Mouse (Mus musculus) testis, adult 2 months (tissue): ENCODE results near the gene Clec12a.

ENCODE experiments used
- CTCF ChIP-seq: fragments of 200-500 bp; IDR thresholded peaks from 2 replicates; pipeline ENCODE4 v1.5.1; 2012; ENCODE audit warnings: low read depth, mild to moderate bottlenecking, inconsistent platforms, low read length, moderate library complexity; ENCODE audit not compliant: control insufficient read depth, insufficient read depth, insufficient replicate concordance
- POLR2A ChIP-seq: fragments of 200-500 bp; IDR thresholded peaks from 2 replicates; pipeline ENCODE4 v1.6.1; 2012; ENCODE audit warnings: low read depth, mild to moderate bottlenecking, inconsistent platforms, low read length, moderate library complexity; ENCODE audit not compliant: control insufficient read depth

DNA sequence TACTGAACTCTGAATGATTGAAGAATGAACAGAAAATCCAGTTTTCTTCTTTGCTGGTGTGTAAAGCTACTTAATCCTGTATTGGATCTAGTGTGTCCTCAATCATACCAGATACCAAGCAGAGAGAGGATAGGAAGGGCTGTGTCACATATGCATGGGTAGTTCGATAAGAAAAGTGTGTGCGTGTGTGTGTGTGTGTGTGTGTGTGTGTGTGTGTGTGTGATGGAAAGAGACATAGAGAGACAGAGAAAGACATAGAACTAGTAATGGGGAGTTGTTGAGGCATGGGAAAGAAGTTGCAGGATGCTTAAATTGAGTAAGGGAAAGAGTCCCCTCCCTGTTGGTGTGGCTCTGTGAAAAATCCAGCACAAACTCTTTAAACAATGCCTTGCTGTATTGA, 43.3 kb downstream of the Clec12a start, which contains the start of gene Clec12b:
- TF ChIP-seq POLR2A: no peak
- TF ChIP-seq CTCF: no peak
